ENCODE assay signal across 9 mouse cellular contexts in genomic region chr10:77878985-77879384, GRCm38 (mm10). TPM values are rescaled to one million over a fixed set of nuclear protein-coding genes. Genes with fewer than 3 reads are reported as not detected.
DNase-seq lines count a peak whose midpoint lies in the region; ATAC-seq and TF ChIP-seq lines count a peak whose summit lies in the region.
"Had no signal": no experiment of that assay in that cellular context is flagged by ENCODE, and none has a peak within 500 bp of the region (broad histone marks: within the 10 kb centered on the region; RNA-seq: fewer than 3 reads in every experiment).

No protein-coding gene starts in this region.

- no peak for ATAC-seq in kidney, postnatal 0 days (replicated peaks; ENCODE audit: low FRiP score, low read depth)
- ATAC-seq in kidney, embryonic 16.5 days (ENCODE audit: low FRiP score, low TSS enrichment) = no peak
- no peak for ATAC-seq in granulocyte monocyte progenitor cell, adult 5-6 weeks (replicated peaks; ENCODE audit: poor library complexity, severe bottlenecking)

- no peak overlapping the region for H3K27ac ChIP-seq in kidney, postnatal 0 days
- H3K27ac ChIP-seq in kidney, embryonic 16.5 days (ENCODE audit: low read length) = no peak overlapping the region
- H3K27ac ChIP-seq in CH12.LX (ENCODE audit: insufficient read depth, low read depth) = no peak overlapping the region
- H3K27ac ChIP-seq: embryonic facial prominence, embryonic 13.5 days had no signal

- no peaks in the 10 kb centered on the region for H3K4me1 ChIP-seq in kidney, postnatal 0 days (replicated peaks; ENCODE audit: insufficient read depth, low read length)
- no peaks in the 10 kb centered on the region for H3K4me1 ChIP-seq in kidney, embryonic 16.5 days (ENCODE audit: insufficient read depth, low read length)
- no peaks in the 10 kb centered on the region for H3K4me1 ChIP-seq in CH12.LX (ENCODE audit: control insufficient read depth in 1 of 2, insufficient read depth in 2 of 2)
- H3K4me1 ChIP-seq: embryonic facial prominence, embryonic 13.5 days had no signal

- no peak for TF ChIP-seq EP300 in CH12.LX (IDR thresholded peaks at IDR 0.05; ENCODE audit: low read length)

- peak; percentile 38 for TF ChIP-seq RAD21 in CH12.LX (IDR thresholded peaks at IDR 0.05; ENCODE audit: low read depth, low read length)

- no peak overlapping the region for H3K4me3 ChIP-seq in kidney, postnatal 0 days (replicated peaks; ENCODE audit: low read depth, low read length)
- H3K4me3 ChIP-seq in kidney, embryonic 16.5 days (ENCODE audit: low read length) = no peak overlapping the region
- no peak overlapping the region for H3K4me3 ChIP-seq in CH12.LX (replicated peaks in 1 of 3; ENCODE audit: low read depth in 2 of 3, low read length in 2 of 3, poor library complexity in 1 of 3)
- H3K4me3 ChIP-seq: embryonic facial prominence, embryonic 13.5 days had no signal

- DNase-seq in adrenal gland, adult (ENCODE audit: inconsistent age in 2 of 2, low spot score in 1 of 2) = peak; percentile 32 to 77
- no peak for DNase-seq in adrenal gland, adult 8-10 months
- no peak for DNase-seq in kidney, postnatal 0 days (ENCODE audit: low spot score)
- no peak for DNase-seq in CH12.LX (ENCODE audit: extremely low read depth)
- peak; percentile 33 for DNase-seq in kidney, postnatal 14 days
- DNase-seq in urinary bladder, postnatal 36 days (ENCODE audit: low spot score in 2 of 2) = peak; percentile 34 to 47

- no peaks in the 10 kb centered on the region for H3K27me3 ChIP-seq in kidney, postnatal 0 days (ENCODE audit: insufficient read depth, low read length)
- no peaks in the 10 kb centered on the region for H3K27me3 ChIP-seq in kidney, embryonic 16.5 days (ENCODE audit: insufficient read depth, low read length)
- peaks cover 76% of the 10 kb centered on the region for H3K27me3 ChIP-seq in CH12.LX (replicated peaks)
- H3K27me3 ChIP-seq: embryonic facial prominence, embryonic 13.5 days had no signal

- H3K79me2 ChIP-seq in CH12.LX (replicated peaks; ENCODE audit: control insufficient read depth, extremely low read depth, insufficient read depth, poor library complexity, severe bottlenecking) = no peaks in the 10 kb centered on the region

- TF ChIP-seq POLR2A in CH12.LX (IDR thresholded peaks at IDR 0.05; ENCODE audit: low read depth, low read length) = no peak

- in situ Hi-C loops in CH12.LX (cut with MboI; ENCODE audit: low pct_ligation_motif_present, low pct_unique_long_range_greater_than_20kb, low sequenced_read_pairs) = loop anchor here (25.0 kb wide), 1 partner anchor 242 kb away; no protein-coding TSS in a partner anchor

- dilution Hi-C loops in CH12.LX (cut with MboI; ENCODE audit: extremely low pct_ligation_motif_present, extremely low pct_unique_long_range_greater_than_20kb, low sequenced_read_pairs) = no loop called here

- H3K4me2 ChIP-seq in kidney, postnatal 0 days (ENCODE audit: low read length) = no peak overlapping the region
- H3K4me2 ChIP-seq in kidney, embryonic 16.5 days (replicated peaks; ENCODE audit: low read depth, low read length) = no peak overlapping the region
- H3K4me2 ChIP-seq in CH12.LX (ENCODE audit: insufficient read depth, low read depth, poor library complexity, severe bottlenecking) = no peak overlapping the region
- H3K4me2 ChIP-seq: embryonic facial prominence, embryonic 13.5 days had no signal

- no peaks in the 10 kb centered on the region for H3K36me3 ChIP-seq in kidney, postnatal 0 days (ENCODE audit: insufficient read depth, low read length)
- no peaks in the 10 kb centered on the region for H3K36me3 ChIP-seq in kidney, embryonic 16.5 days (ENCODE audit: insufficient read depth, low read length)
- no peaks in the 10 kb centered on the region for H3K36me3 ChIP-seq in CH12.LX (replicated peaks in 1 of 2; ENCODE audit: control insufficient read depth in 1 of 2, insufficient read depth in 1 of 2, low read length in 1 of 2)
- H3K36me3 ChIP-seq: embryonic facial prominence, embryonic 13.5 days had no signal

- TF ChIP-seq CTCF in kidney, postnatal 0 days (IDR thresholded peaks at IDR 0.05; ENCODE audit: low read depth) = peak; percentile 55
- peak in 1 of 2 experiments; percentile 59; a peak in 2 of 4 replicates for TF ChIP-seq CTCF in CH12.LX (conservative IDR thresholded peaks at IDR 0.05 in 1 of 2, IDR thresholded peaks at IDR 0.05 in 1 of 2; ENCODE audit: low read depth in 2 of 2, low read length in 2 of 2)

- H3K9ac ChIP-seq in kidney, postnatal 0 days (ENCODE audit: low read depth, low read length) = no peak overlapping the region
- H3K9ac ChIP-seq in kidney, embryonic 16.5 days (replicated peaks; ENCODE audit: low read length) = no peak overlapping the region
- H3K9ac ChIP-seq in CH12.LX (ENCODE audit: insufficient read depth, low read depth) = no peak overlapping the region
- H3K9ac ChIP-seq: embryonic facial prominence, embryonic 13.5 days had no signal

- WGBS in kidney, postnatal 0 days = 62% methylated on average over 6 of the region's 6 CpGs
- WGBS in kidney, embryonic 16.5 days = 70% methylated on average over 6 of the region's 6 CpGs

- no peaks in the 10 kb centered on the region for H3K9me3 ChIP-seq in kidney, postnatal 0 days (replicated peaks; ENCODE audit: low read length)
- H3K9me3 ChIP-seq in kidney, embryonic 16.5 days (ENCODE audit: low read length) = no peaks in the 10 kb centered on the region
- H3K9me3 ChIP-seq in CH12.LX (replicated peaks; ENCODE audit: low read length) = peaks cover 4% of the 10 kb centered on the region
- H3K9me3 ChIP-seq: embryonic facial prominence, embryonic 13.5 days had no signal

TF ChIP-seq in CH12.LX, 34 proteins besides CTCF, POLR2A, EP300 and RAD21:
- TF ChIP-seq SMC3 (IDR thresholded peaks at IDR 0.05; ENCODE audit: low read depth, low read length) = peak; percentile 35
- TF ChIP-seq E2F4 (IDR thresholded peaks at IDR 0.05; ENCODE audit: insufficient replicate concordance, low read depth, low read length) = no peak
- no peak for TF ChIP-seq NRF1 (IDR thresholded peaks at IDR 0.05; ENCODE audit: low read depth, low read length)
- no peak for TF ChIP-seq MAFK (IDR thresholded peaks at IDR 0.05; ENCODE audit: insufficient replicate concordance, low read length)
- TF ChIP-seq NELFE (IDR thresholded peaks at IDR 0.05; ENCODE audit: low read depth, low read length) = no peak
- TF ChIP-seq UBTF (IDR thresholded peaks at IDR 0.05; ENCODE audit: low read depth, low read length) = no peak

RNA-seq across cellular contexts. Expression of gene Gm3285, which starts 17.2 kb away (rescaled TPM):
- total RNA-seq in adrenal gland, adult 8-10 months (2022) = not detected
- polyA plus RNA-seq in kidney, postnatal 0 days (2015; fragmentation: Nextera tagmentation; extraction: Ambion mirVana) = not detected in 2 replicates
- polyA plus RNA-seq in kidney, embryonic 16.5 days (2015; fragmentation: Nextera tagmentation; extraction: Ambion mirVana) = not detected in 2 replicates
- total RNA-seq in CH12.LX (2012; rRNA removed) (not detected in 2 replicates), CH12.LX (2014; rRNA removed) (not detected in 2 replicates)
- not detected in 2 replicates for polyA plus RNA-seq in CH12.LX (2012; ENCODE audit: insufficient read length, low read depth)
- not detected in 2 replicates for total RNA-seq in granulocyte monocyte progenitor cell, adult 5-6 weeks (2014; fragmentation: Nextera tagmentation)
- not detected in 2 replicates for total RNA-seq in granulocyte monocyte progenitor cell, adult 5-6 weeks (2017)
- polyA plus RNA-seq: embryonic facial prominence, embryonic 13.5 days had no signal

RNA-seq across cellular contexts. Expression of gene Lrrc3, which starts 23.4 kb away (rescaled TPM):
- total RNA-seq in adrenal gland, adult 8-10 months (2022) = 10 to 100 TPM in 1 of 4 experiments, 1 to 10 TPM in 3; 5.5 to 10.8 (median 7.3) TPM
- 2.9 and 3.0 TPM in 2 replicates for polyA plus RNA-seq in kidney, postnatal 0 days (2015; fragmentation: Nextera tagmentation; extraction: Ambion mirVana)
- 4.6 and 4.9 TPM in 2 replicates for polyA plus RNA-seq in kidney, embryonic 16.5 days (2015; fragmentation: Nextera tagmentation; extraction: Ambion mirVana)
- not detected in 2 replicates for total RNA-seq in CH12.LX (2012; rRNA removed)
- total RNA-seq in CH12.LX (2014; rRNA removed) = not detected in 2 replicates
- polyA plus RNA-seq in CH12.LX (2012; ENCODE audit: insufficient read length, low read depth) = not detected in 2 replicates
- not detected in 2 replicates for total RNA-seq in granulocyte monocyte progenitor cell, adult 5-6 weeks (2014; fragmentation: Nextera tagmentation)
- total RNA-seq in granulocyte monocyte progenitor cell, adult 5-6 weeks (2017) = not detected in 2 replicates

RNA-seq across cellular contexts. Expression of gene Gm10318, which starts 26.3 kb away (rescaled TPM):
- total RNA-seq in adrenal gland, adult 8-10 months (2022) = not detected
- not detected in 2 replicates for polyA plus RNA-seq in kidney, postnatal 0 days (2015; fragmentation: Nextera tagmentation; extraction: Ambion mirVana)
- not detected in 2 replicates for polyA plus RNA-seq in kidney, embryonic 16.5 days (2015; fragmentation: Nextera tagmentation; extraction: Ambion mirVana)
- total RNA-seq in CH12.LX (2012; rRNA removed) (not detected in 2 replicates), CH12.LX (2014; rRNA removed) (not detected in 2 replicates)
- not detected in 2 replicates for polyA plus RNA-seq in CH12.LX (2012; ENCODE audit: insufficient read length, low read depth)
- not detected in 2 replicates for total RNA-seq in granulocyte monocyte progenitor cell, adult 5-6 weeks (2014; fragmentation: Nextera tagmentation)
- not detected in 2 replicates for total RNA-seq in granulocyte monocyte progenitor cell, adult 5-6 weeks (2017)
- polyA plus RNA-seq: embryonic facial prominence, embryonic 13.5 days had no signal

RNA-seq across cellular contexts. Expression of gene Gm36176, which starts 32.4 kb away (rescaled TPM):
- total RNA-seq in adrenal gland, adult 8-10 months (2022) = not detected
- polyA plus RNA-seq in kidney, postnatal 0 days (2015; fragmentation: Nextera tagmentation; extraction: Ambion mirVana) = not detected in 2 replicates
- polyA plus RNA-seq in kidney, embryonic 16.5 days (2015; fragmentation: Nextera tagmentation; extraction: Ambion mirVana) = not detected in 2 replicates
- total RNA-seq in CH12.LX (2012; rRNA removed) (not detected in 2 replicates), CH12.LX (2014; rRNA removed) (not detected in 2 replicates)
- not detected in 2 replicates for polyA plus RNA-seq in CH12.LX (2012; ENCODE audit: insufficient read length, low read depth)
- total RNA-seq in granulocyte monocyte progenitor cell, adult 5-6 weeks (2014; fragmentation: Nextera tagmentation) = not detected in 2 replicates
- not detected in 2 replicates for total RNA-seq in granulocyte monocyte progenitor cell, adult 5-6 weeks (2017)
- polyA plus RNA-seq: embryonic facial prominence, embryonic 13.5 days had no signal

RNA-seq across cellular contexts. Expression of gene Krtap10-10, which starts 43.2 kb away (rescaled TPM):
- not detected for total RNA-seq in adrenal gland, adult 8-10 months (2022)
- not detected in 2 replicates for polyA plus RNA-seq in kidney, postnatal 0 days (2015; fragmentation: Nextera tagmentation; extraction: Ambion mirVana)
- polyA plus RNA-seq in kidney, embryonic 16.5 days (2015; fragmentation: Nextera tagmentation; extraction: Ambion mirVana) = not detected in 2 replicates
- total RNA-seq in CH12.LX (2012; rRNA removed) (not detected in 2 replicates), CH12.LX (2014; rRNA removed) (not detected in 2 replicates)
- polyA plus RNA-seq in CH12.LX (2012; ENCODE audit: insufficient read length, low read depth) = not detected in 2 replicates
- 0.75 TPM in 1 of 2 replicates, not detected in the other for total RNA-seq in granulocyte monocyte progenitor cell, adult 5-6 weeks (2014; fragmentation: Nextera tagmentation)
- not detected in 2 replicates for total RNA-seq in granulocyte monocyte progenitor cell, adult 5-6 weeks (2017)
- polyA plus RNA-seq: embryonic facial prominence, embryonic 13.5 days had no signal

Comparison
In these comparisons a context has a peak if more than half of its experiments do, and no peak if none do; other contexts are left out.
1. DNase-seq: peak in adrenal gland, adult (2 of 2), kidney, postnatal 14 days (single experiment) and urinary bladder, postnatal 36 days (2 of 2); none in adrenal gland, adult 8-10 months (single experiment), kidney, postnatal 0 days (single experiment) and CH12.LX (single experiment).
2. RNA of gene Lrrc3, which starts 23.4 kb away (total RNA-seq): 5.5 to 10.8 TPM in adrenal gland, adult 8-10 months; not detected in CH12.LX and not detected in granulocyte monocyte progenitor cell, adult 5-6 weeks; every median in the first group is over 4 times any median in the second.